Mouse (Mus musculus) embryonic facial prominence, embryonic 13.5 days (tissue): ENCODE measurements around the gene Gm44502. TPM values are rescaled to one million over a fixed set of nuclear protein-coding genes. Genes with fewer than 3 reads are reported as not detected.

Experiments
- ATAC-seq: fragments of 200-750 bp; cut with Nextera tagmentation; 2 replicates; pipeline ENCODE4 v1.8.0; 2017; ENCODE audit warnings: low read depth; ENCODE audit not compliant: insufficient number of reproducible peaks, insufficient read depth, low FRiP score, low TSS enrichment
- H3K27ac ChIP-seq: fragments of 300-500 bp; sonication (generic); 2 replicates; pipeline ENCODE4 v1.5.1; 2015; ENCODE audit warnings: moderate library complexity, mild to moderate bottlenecking, inconsistent platforms
- H3K27me3 ChIP-seq: fragments of 300-500 bp; sonication (generic); 2 replicates; pipeline ENCODE4 v1.6.1; 2015; ENCODE audit warnings: mild to moderate bottlenecking, inconsistent platforms
- H3K36me3 ChIP-seq: fragments of 300-500 bp; sonication (generic); 2 replicates; pipeline ENCODE4 v1.6.1; 2015; ENCODE audit warnings: mild to moderate bottlenecking, inconsistent platforms
- H3K4me1 ChIP-seq: fragments of 300-500 bp; sonication (generic); 2 replicates; pipeline ENCODE4 v1.6.1; 2015; ENCODE audit warnings: inconsistent platforms
- H3K4me2 ChIP-seq: fragments of 300-500 bp; sonication (generic); 2 replicates; pipeline ENCODE4 v1.6.1; 2015; ENCODE audit warnings: moderate library complexity, mild to moderate bottlenecking, inconsistent platforms
- H3K4me3 ChIP-seq: fragments of 300-500 bp; sonication (generic); 2 replicates; pipeline ENCODE4 v1.5.1; 2015; ENCODE audit warnings: mild to moderate bottlenecking, inconsistent platforms
- H3K9ac ChIP-seq: fragments of 300-500 bp; sonication (generic); 2 replicates; pipeline ENCODE4 v1.6.1; 2015; ENCODE audit warnings: mild to moderate bottlenecking, inconsistent platforms
- H3K9me3 ChIP-seq: fragments of 300-500 bp; sonication (generic); 2 replicates; pipeline ENCODE4 v1.6.1; 2016; ENCODE audit warnings: inconsistent platforms
- WGBS: fragments of 180-500 bp; shearing (Covaris S2); methylation state at CpG from one replicate; pipeline ENCODE4 v1.1.7; 2015; ENCODE audit warnings: mixed read lengths; 5-methylcytosine and 5-hydroxymethylcytosine counted together
- polyA plus RNA-seq: library from polyadenylated mRNA; unstranded; fragments of >200 nt; fragmentation: Nextera tagmentation; extraction: Ambion mirVana; gene quantifications from 2 replicates; pipeline ENCODE4 v1.2.1, GENCODE M21; 2015

The Gm44502 gene
- polyA plus RNA-seq, 1 experiment from 2014 or later = not detected

GRCm38 (mm10) chr15:89468577-89468976 lies 39.1 kb upstream of the Gm44502 start:
- no peak for ATAC-seq
- no peaks in the 10 kb centered on the region for H3K9me3 ChIP-seq
- H3K4me2 ChIP-seq = no peak overlapping the region
- no peaks in the 10 kb centered on the region for H3K36me3 ChIP-seq
- no peak overlapping the region for H3K27ac ChIP-seq
- WGBS = 25% methylated on average over 2 of the region's 2 CpGs
- H3K9ac ChIP-seq = no peak overlapping the region
- no peaks in the 10 kb centered on the region for H3K27me3 ChIP-seq
- no peaks in the 10 kb centered on the region for H3K4me1 ChIP-seq
- H3K4me3 ChIP-seq = no peak overlapping the region

- WGBS = 6% methylated on average over 1 of the region's 1 CpGs
- no peak overlapping the region for H3K27ac ChIP-seq
- no peak for ATAC-seq
- H3K4me3 ChIP-seq = no peak overlapping the region
- H3K36me3 ChIP-seq = no peaks in the 10 kb centered on the region
- H3K4me2 ChIP-seq = no peak overlapping the region
- no peaks in the 10 kb centered on the region for H3K27me3 ChIP-seq
- H3K9me3 ChIP-seq = no peaks in the 10 kb centered on the region
- H3K9ac ChIP-seq = no peak overlapping the region
- no peaks in the 10 kb centered on the region for H3K4me1 ChIP-seq
Observed at GRCm38 (mm10) chr15:89465052-89465451, 35.6 kb upstream of the Gm44502 start.

- Histone ChIP-seq H3K27ac (no peak overlapping the region), H3K4me1 (no peaks in the 10 kb centered on the region), H3K4me3 (no peak overlapping the region), H3K27me3 (no peaks in the 10 kb centered on the region), H3K9me3 (no peaks in the 10 kb centered on the region), H3K9ac (no peak overlapping the region), H3K36me3 (no peaks in the 10 kb centered on the region), H3K4me2 (no peak overlapping the region)
- no peak for ATAC-seq
- WGBS = 50% methylated on average over 5 of the region's 5 CpGs
Observed at GRCm38 (mm10) chr15:89463334-89464235, 34.1 kb upstream of the Gm44502 start.

- Histone ChIP-seq H3K4me1 (no peaks in the 10 kb centered on the region), H3K9me3 (no peaks in the 10 kb centered on the region)
- no peak for ATAC-seq
Observed at GRCm38 (mm10) chr15:89462176-89462575, 32.7 kb upstream of the Gm44502 start.

GRCm38 (mm10) chr15:89461321-89461720 lies 31.8 kb upstream of the Gm44502 start:
- ATAC-seq = no peak
- no peaks in the 10 kb centered on the region for H3K9me3 ChIP-seq
- 81% methylated on average over 15 of the region's 15 CpGs for WGBS
- H3K4me3 ChIP-seq = no peak overlapping the region
- no peaks in the 10 kb centered on the region for H3K36me3 ChIP-seq
- no peaks in the 10 kb centered on the region for H3K4me1 ChIP-seq
- peaks cover 6% of the 10 kb centered on the region; the same call in 1 of the 2 replicates for H3K27me3 ChIP-seq
- H3K4me2 ChIP-seq = no peak overlapping the region
- H3K27ac ChIP-seq = no peak overlapping the region
- H3K9ac ChIP-seq = no peak overlapping the region

More at GRCm38 (mm10) chr15:89462176-89462575, 32.7 kb upstream of the Gm44502 start:
- WGBS = 78% methylated on average over 7 of the region's 7 CpGs
- H3K4me3 ChIP-seq = no peak overlapping the region
- no peaks in the 10 kb centered on the region for H3K36me3 ChIP-seq
- H3K27ac ChIP-seq = no peak overlapping the region
- no peak overlapping the region for H3K4me2 ChIP-seq
- no peak overlapping the region for H3K9ac ChIP-seq
- H3K27me3 ChIP-seq = peaks cover 6% of the 10 kb centered on the region; the same call in 1 of the 2 replicates

- ATAC-seq = no peak
- Histone ChIP-seq H3K9ac (no peak overlapping the region), H3K27ac (no peak overlapping the region), H3K4me1 (no peaks in the 10 kb centered on the region), H3K9me3 (no peaks in the 10 kb centered on the region), H3K27me3 (peaks cover 7% of the 10 kb centered on the region), H3K4me3 (no peak overlapping the region), H3K36me3 (no peaks in the 10 kb centered on the region), H3K4me2 (no peak overlapping the region)
- 60% methylated on average over 10 of the region's 10 CpGs for WGBS
Observed at GRCm38 (mm10) chr15:89460298-89460697, 30.8 kb upstream of the Gm44502 start.

- no peak overlapping the region for H3K9ac ChIP-seq
- no peak for ATAC-seq
- no peaks in the 10 kb centered on the region for H3K36me3 ChIP-seq
- H3K4me1 ChIP-seq = no peaks in the 10 kb centered on the region
- no peak overlapping the region for H3K27ac ChIP-seq
- H3K4me2 ChIP-seq = no peak overlapping the region
- H3K4me3 ChIP-seq = no peak overlapping the region
- 86% methylated on average over 7 of the region's 7 CpGs for WGBS
- no peaks in the 10 kb centered on the region for H3K9me3 ChIP-seq
- peaks cover 12% of the 10 kb centered on the region for H3K27me3 ChIP-seq
Observed at GRCm38 (mm10) chr15:89459821-89460220, 30.3 kb upstream of the Gm44502 start.

GRCm38 (mm10) chr15:89458942-89459341 lies 29.4 kb upstream of the Gm44502 start:
- no peaks in the 10 kb centered on the region for H3K9me3 ChIP-seq
- peaks cover 8% of the 10 kb centered on the region for H3K4me1 ChIP-seq
- no peak for ATAC-seq
- peaks cover 20% of the 10 kb centered on the region for H3K27me3 ChIP-seq
- no peak overlapping the region for H3K4me2 ChIP-seq
- no peak overlapping the region for H3K9ac ChIP-seq
- no peak overlapping the region for H3K27ac ChIP-seq
- 95% methylated on average over 15 of the region's 15 CpGs for WGBS
- no peaks in the 10 kb centered on the region for H3K36me3 ChIP-seq
- H3K4me3 ChIP-seq = no peak overlapping the region

GRCm38 (mm10) chr15:89455642-89456041 lies 26.1 kb upstream of the Gm44502 start:
- Histone ChIP-seq H3K4me3 (no peak overlapping the region), H3K9ac (no peak overlapping the region), H3K27me3 (peaks cover 31% of the 10 kb centered on the region), H3K4me2 (no peak overlapping the region), H3K27ac (no peak overlapping the region), H3K9me3 (no peaks in the 10 kb centered on the region), H3K36me3 (no peaks in the 10 kb centered on the region), H3K4me1 (peaks cover 13% of the 10 kb centered on the region)
- ATAC-seq = no peak
- WGBS = 76% methylated on average over 6 of the region's 6 CpGs

- H3K27ac ChIP-seq = no peak overlapping the region
- no peaks in the 10 kb centered on the region for H3K9me3 ChIP-seq
- peaks cover 13% of the 10 kb centered on the region for H3K4me1 ChIP-seq
- ATAC-seq = no peak
- 15% methylated on average over 4 of the region's 6 CpGs for WGBS
- H3K4me2 ChIP-seq = peak overlapping the region; percentile 95
- H3K27me3 ChIP-seq = peaks cover 31% of the 10 kb centered on the region
- peak overlapping the region; percentile 52; the same call in 1 of the 2 replicates for H3K4me3 ChIP-seq
- no peak overlapping the region for H3K9ac ChIP-seq
- no peaks in the 10 kb centered on the region for H3K36me3 ChIP-seq
Observed at GRCm38 (mm10) chr15:89454857-89455256, 25.4 kb upstream of the Gm44502 start.

- ATAC-seq = no peak
- H3K9ac ChIP-seq = peak within 1 kb of the TSS; percentile 59
- H3K4me3 ChIP-seq = peak within 1 kb of the TSS; percentile 52
- H3K4me2 ChIP-seq = peak within 1 kb of the TSS; percentile 95
- no peaks in the 10 kb centered on the region for H3K9me3 ChIP-seq
- WGBS = 1% methylated on average over 53 of the region's 53 CpGs
- H3K4me1 ChIP-seq = peaks cover 13% of the 10 kb centered on the region
- H3K27ac ChIP-seq = no peak within 1 kb of the TSS
- peaks cover 31% of the 10 kb centered on the region for H3K27me3 ChIP-seq
- H3K36me3 ChIP-seq = no peaks in the 10 kb centered on the region
Observed at GRCm38 (mm10) chr15:89453865-89454478, 24.5 kb upstream of the Gm44502 start, which contains the start of gene Mapk8ip2. Mapk8ip2 (plus strand) TSS chr15:89453913.
